Mouse (Mus musculus): ENCODE measurements around the gene Utrn. TPM values are rescaled to one million over a fixed set of nuclear protein-coding genes. Genes with fewer than 3 reads are reported as not detected.

Utrn gene
- polyA plus RNA-seq, 1 experiment from 2014 or later = 66.8 TPM

GRCm38 (mm10) chr10:12339704-12340558 is 529.2 kb downstream of the Utrn start:
- Histone ChIP-seq H3K4me2 (no peak overlapping the region), H3K9ac (no peak overlapping the region), H3K27me3 (replicated peaks) (no peaks in the 10 kb centered on the region), H3K9me3 (replicated peaks) (no peaks in the 10 kb centered on the region), H3K36me3 (no peaks in the 10 kb centered on the region), H3K27ac (ENCODE audit: poor library complexity, severe bottlenecking) (no peak overlapping the region), H3K4me3 (no peak overlapping the region), H3K4me1 (replicated peaks) (no peaks in the 10 kb centered on the region; the same call in 1 of the 2 replicates)
- WGBS = 76% methylated on average over 10 of the region's 10 CpGs
- no peak for ATAC-seq (ENCODE audit: insufficient number of reproducible peaks, low FRiP score)

GRCm38 (mm10) chr10:12339005-12339703 is 530.0 kb downstream of the Utrn start:
- Histone ChIP-seq H3K27me3 (replicated peaks) (no peaks in the 10 kb centered on the region), H3K9ac (no peak overlapping the region), H3K4me1 (replicated peaks) (no peaks in the 10 kb centered on the region; the same call in 1 of the 2 replicates), H3K9me3 (replicated peaks) (no peaks in the 10 kb centered on the region), H3K4me3 (no peak overlapping the region), H3K27ac (ENCODE audit: poor library complexity, severe bottlenecking) (no peak overlapping the region), H3K4me2 (no peak overlapping the region), H3K36me3 (no peaks in the 10 kb centered on the region)
- ATAC-seq (ENCODE audit: insufficient number of reproducible peaks, low FRiP score) = no peak
- WGBS = 76% methylated on average over 9 of the region's 9 CpGs

Other genes with a start within 250 kb of the Utrn start
- gene Stx11, start 94.9 kb upstream of the Utrn start, polyA plus RNA-seq (2016; fragmentation: Nextera tagmentation; extraction: Ambion mirVana) = 5.5 and 6.4 TPM in 2 replicates
- gene Sf3b5, start 136.0 kb upstream of the Utrn start, polyA plus RNA-seq (2016; fragmentation: Nextera tagmentation; extraction: Ambion mirVana) = 29.6 and 30.7 TPM in 2 replicates
- 257 and 286 TPM in 2 replicates for gene Plagl1, start 191.1 kb upstream of the Utrn start, polyA plus RNA-seq (2016; fragmentation: Nextera tagmentation; extraction: Ambion mirVana)